Mouse (Mus musculus): Measurements from ENCODE around the gene Apom. TPM values are rescaled to one million over a fixed set of nuclear protein-coding genes. Genes with fewer than 3 reads are reported as not detected.

Gene Apom
- polyA plus RNA-seq, 1 experiment from 2014 or later: 0.67 TPM

DNA sequence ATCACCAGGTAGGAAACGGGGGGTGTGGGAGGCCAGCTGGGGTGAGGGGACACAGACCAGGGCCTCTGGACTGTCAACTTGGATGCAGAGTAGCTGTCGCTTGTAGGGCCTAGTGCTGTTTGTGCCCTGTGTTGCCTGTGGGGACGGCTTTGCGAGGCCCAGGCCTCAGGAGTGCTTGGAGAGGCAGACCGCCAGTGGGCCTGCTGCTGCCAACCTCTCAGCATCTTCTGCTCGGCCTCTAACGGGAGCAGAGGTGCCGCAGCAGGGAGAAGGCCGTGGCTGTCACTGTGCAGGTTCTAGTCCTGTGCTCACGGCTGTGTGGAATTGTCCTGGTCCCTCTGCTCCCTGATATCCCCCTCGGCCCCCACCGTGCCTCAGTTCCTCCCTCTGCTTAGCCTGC, 35.3 kb downstream of the Apom start:
- Histone ChIP-seq H3K4me2 (no peak overlapping the region), H3K4me3 (ENCODE audit: low read depth, low read length) (no peak overlapping the region), H3K9ac (no peak overlapping the region), H3K9me3 (ENCODE audit: low read depth, low read length) (no peaks in the 10 kb centered on the region), H3K4me1 (ENCODE audit: insufficient read depth) (no peaks in the 10 kb centered on the region), H3K36me3 (ENCODE audit: insufficient read depth) (peaks cover 94% of the 10 kb centered on the region), H3K27ac (ENCODE audit: low read depth) (no peak overlapping the region), H3K27me3 (ENCODE audit: insufficient read depth, low read length) (no peaks in the 10 kb centered on the region)
- no peak for TF ChIP-seq CTCF (IDR thresholded peaks at IDR 0.05; ENCODE audit: low read depth)
- DNase-seq (no peak), ATAC-seq (ENCODE audit: insufficient read depth) (no peak)
- WGBS: 85% methylated on average over 12 of the region's 12 CpGs

- H3K27me3 ChIP-seq (ENCODE audit: insufficient read depth, low read length): no peaks in the 10 kb centered on the region
- no peaks in the 10 kb centered on the region for H3K9me3 ChIP-seq (ENCODE audit: low read depth, low read length)
- DNase-seq (no peak), ATAC-seq (ENCODE audit: insufficient read depth) (no peak)
- H3K36me3 ChIP-seq (ENCODE audit: insufficient read depth): peaks cover 78% of the 10 kb centered on the region
- H3K4me2 ChIP-seq: no peak overlapping the region
- peaks cover 7% of the 10 kb centered on the region for H3K4me1 ChIP-seq (ENCODE audit: insufficient read depth)
- no peak overlapping the region for H3K9ac ChIP-seq
- no peak overlapping the region for H3K4me3 ChIP-seq (ENCODE audit: low read depth, low read length)
- no peak overlapping the region for H3K27ac ChIP-seq (ENCODE audit: low read depth)
- WGBS: 86% methylated on average over 15 of the region's 15 CpGs
- no peak for TF ChIP-seq CTCF (IDR thresholded peaks at IDR 0.05; ENCODE audit: low read depth)
Observed at GRCm38 (mm10) chr17:35094475-35095365, 37.1 kb downstream of the Apom start.

DNA sequence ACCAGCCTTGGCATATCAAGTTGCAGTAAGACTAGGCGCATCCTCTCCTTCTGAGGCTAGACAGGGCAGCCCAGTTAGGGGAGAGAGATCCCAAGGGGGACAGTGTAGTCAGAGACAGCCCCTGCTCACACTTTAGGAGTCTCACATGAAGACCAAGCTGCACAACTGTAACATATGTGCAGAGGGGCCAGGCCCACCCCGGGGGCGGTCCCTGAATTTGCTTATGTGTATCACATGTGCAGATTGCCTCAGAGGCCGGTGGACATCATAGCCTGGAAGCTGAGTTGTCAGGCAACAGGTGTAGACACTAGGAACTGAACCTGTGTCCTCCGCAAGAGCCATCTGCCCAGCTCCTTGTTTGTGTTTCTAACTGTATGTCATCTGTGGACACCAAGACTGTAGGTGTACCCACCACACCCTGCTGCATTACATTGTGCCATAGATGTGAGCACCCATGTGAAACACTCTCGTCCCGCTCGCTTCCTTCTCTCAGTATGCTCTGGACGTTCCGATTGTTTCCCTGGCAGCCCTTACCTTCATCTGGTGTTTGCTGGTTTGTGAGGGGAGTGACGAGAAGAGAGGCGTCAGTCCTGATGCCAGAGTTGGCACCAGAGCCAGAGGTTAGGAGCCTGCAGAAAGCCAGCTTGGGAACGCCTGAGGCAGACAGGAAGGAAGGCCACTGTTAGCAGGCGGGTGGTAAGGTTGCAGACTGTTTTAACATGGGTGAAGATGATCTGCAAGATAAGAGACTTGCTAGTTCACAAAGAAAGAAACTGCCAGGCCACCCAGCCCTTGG, 39.2 kb downstream of the Apom start:
- Histone ChIP-seq H3K4me3 (ENCODE audit: low read depth, low read length) (no peak overlapping the region), H3K36me3 (ENCODE audit: insufficient read depth) (peaks cover 57% of the 10 kb centered on the region), H3K27ac (ENCODE audit: low read depth) (no peak overlapping the region), H3K4me1 (ENCODE audit: insufficient read depth) (peaks cover 7% of the 10 kb centered on the region), H3K27me3 (ENCODE audit: insufficient read depth, low read length) (no peaks in the 10 kb centered on the region), H3K9ac (no peak overlapping the region), H3K4me2 (no peak overlapping the region), H3K9me3 (ENCODE audit: low read depth, low read length) (no peaks in the 10 kb centered on the region)
- 84% methylated on average over 14 of the region's 14 CpGs for WGBS
- no peak for DNase-seq
- ATAC-seq (ENCODE audit: insufficient read depth): no peak
- no peak for TF ChIP-seq CTCF (IDR thresholded peaks at IDR 0.05; ENCODE audit: low read depth)

GRCm38 (mm10) chr17:35090166-35090932, 41.5 kb downstream of the Apom start:
- peak overlapping the region; percentile 63 for H3K4me3 ChIP-seq (ENCODE audit: low read depth, low read length)
- 59% methylated on average over 8 of the region's 8 CpGs for WGBS
- H3K27ac ChIP-seq (ENCODE audit: low read depth): 0 out of 2 replicates have a peak overlapping the region, but pooled peaks have one; percentile 2
- no peaks in the 10 kb centered on the region for H3K27me3 ChIP-seq (ENCODE audit: insufficient read depth, low read length)
- H3K4me1 ChIP-seq (ENCODE audit: insufficient read depth): peaks cover 7% of the 10 kb centered on the region
- H3K4me2 ChIP-seq: peak overlapping the region; percentile 63
- TF ChIP-seq CTCF (IDR thresholded peaks at IDR 0.05; ENCODE audit: low read depth): no peak
- H3K36me3 ChIP-seq (ENCODE audit: insufficient read depth): peaks cover 34% of the 10 kb centered on the region
- H3K9me3 ChIP-seq (ENCODE audit: low read depth, low read length): no peaks in the 10 kb centered on the region
- ATAC-seq (ENCODE audit: insufficient read depth) (no peak), DNase-seq (no peak)
- H3K9ac ChIP-seq: peak overlapping the region; percentile 84

GRCm38 (mm10) chr17:35088825-35089644, 42.8 kb downstream of the Apom start, which contains the start of gene Abhd16a:
Gene Abhd16a (plus strand): TSS chr17:35089263.
- H3K27me3 ChIP-seq (ENCODE audit: insufficient read depth, low read length): no peaks in the 10 kb centered on the region
- H3K27ac ChIP-seq (ENCODE audit: low read depth): peak within 1 kb of the TSS; percentile 96
- H3K9me3 ChIP-seq (ENCODE audit: low read depth, low read length): no peaks in the 10 kb centered on the region
- peak; percentile 99 for ATAC-seq (ENCODE audit: insufficient read depth)
- 3% methylated on average over 67 of the region's 67 CpGs for WGBS
- TF ChIP-seq CTCF (IDR thresholded peaks at IDR 0.05; ENCODE audit: low read depth): peak; percentile 5; the same call in 1 of the 2 replicates
- peak within 1 kb of the TSS; percentile 84 for H3K9ac ChIP-seq
- peaks cover 23% of the 10 kb centered on the region for H3K36me3 ChIP-seq (ENCODE audit: insufficient read depth)
- peak; percentile 98 for DNase-seq
- peak within 1 kb of the TSS; percentile 63 for H3K4me3 ChIP-seq (ENCODE audit: low read depth, low read length)
- peak within 1 kb of the TSS; percentile 63 for H3K4me2 ChIP-seq
- peaks cover 7% of the 10 kb centered on the region for H3K4me1 ChIP-seq (ENCODE audit: insufficient read depth)

DNA sequence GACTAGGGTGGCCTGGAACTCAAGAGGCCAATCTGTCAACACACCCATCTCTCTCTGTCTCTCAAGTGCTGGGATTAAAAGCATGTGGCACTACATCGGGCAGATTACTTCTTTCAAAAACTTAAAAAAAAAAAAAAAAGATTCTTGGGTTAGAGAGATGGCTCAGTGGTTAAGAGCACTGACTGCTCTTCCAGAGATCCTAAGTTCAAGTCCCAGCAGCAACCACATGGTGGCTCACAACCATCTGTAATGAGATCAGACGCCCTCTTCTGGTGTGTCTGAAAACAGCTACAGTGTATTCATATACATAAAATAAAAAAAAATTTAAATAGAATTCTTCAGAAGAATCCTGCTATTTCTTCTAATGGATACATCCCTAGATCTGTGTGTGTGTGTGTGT, 43.7 kb downstream of the Apom start:
- ATAC-seq (ENCODE audit: insufficient read depth) (no peak), DNase-seq (no peak)
- H3K36me3 ChIP-seq (ENCODE audit: insufficient read depth): peaks cover 16% of the 10 kb centered on the region
- H3K4me3 ChIP-seq (ENCODE audit: low read depth, low read length): no peak overlapping the region
- peak; percentile 57 for TF ChIP-seq CTCF (IDR thresholded peaks at IDR 0.05; ENCODE audit: low read depth)
- WGBS: 37% methylated on average over 2 of the region's 2 CpGs
- H3K9me3 ChIP-seq (ENCODE audit: low read depth, low read length): no peaks in the 10 kb centered on the region
- no peak overlapping the region for H3K27ac ChIP-seq (ENCODE audit: low read depth)
- no peak overlapping the region for H3K9ac ChIP-seq
- no peak overlapping the region for H3K4me2 ChIP-seq
- no peaks in the 10 kb centered on the region for H3K27me3 ChIP-seq (ENCODE audit: insufficient read depth, low read length)
- peaks cover 7% of the 10 kb centered on the region for H3K4me1 ChIP-seq (ENCODE audit: insufficient read depth)

All from lung, embryonic 14.5 days (tissue).